Mouse (Mus musculus): ENCODE results near the gene Slc6a20b. TPM values are rescaled to one million over a fixed set of nuclear protein-coding genes. Genes with fewer than 3 reads are reported as not detected.
"Not testable (repeated sequence)": the region's sequence is repeated elsewhere in the genome, so short reads cannot be mapped to it uniquely, and the experiment has no call there.

Gene Slc6a20b
- polyA plus RNA-seq (2014; fragmentation: Nextera tagmentation; extraction: Ambion mirVana), result 0.32 and 0.41 TPM in 2 replicates

- WGBS, result 86% methylated on average over 6 of the region's 6 CpGs
- Histone ChIP-seq H3K9ac (ENCODE audit: low read depth, low read length) (no peak within 1 kb of the TSS), H3K27me3 (ENCODE audit: control insufficient read depth, insufficient read depth, low read length) (no peaks in the 10 kb centered on the region), H3K4me3 (ENCODE audit: low read length) (no peak within 1 kb of the TSS), H3K4me2 (replicated peaks; ENCODE audit: low read depth, low read length) (no peak within 1 kb of the TSS), H3K9me3 (ENCODE audit: control insufficient read depth, low read length) (no peaks in the 10 kb centered on the region), H3K27ac (ENCODE audit: low read depth, low read length) (no peak within 1 kb of the TSS), H3K36me3 (ENCODE audit: control insufficient read depth, insufficient read depth, low read length) (no peaks in the 10 kb centered on the region), H3K4me1 (ENCODE audit: control insufficient read depth, insufficient read depth, low read length) (no peaks in the 10 kb centered on the region)
- no peak for ATAC-seq (ENCODE audit: low FRiP score, low TSS enrichment)
These were observed at the start of gene Slc6a20b for GRCm38 (mm10) chr9:123632281-123632680. Gene Slc6a20b, minus strand, starts transcription at chr9:123632565.

DNA sequence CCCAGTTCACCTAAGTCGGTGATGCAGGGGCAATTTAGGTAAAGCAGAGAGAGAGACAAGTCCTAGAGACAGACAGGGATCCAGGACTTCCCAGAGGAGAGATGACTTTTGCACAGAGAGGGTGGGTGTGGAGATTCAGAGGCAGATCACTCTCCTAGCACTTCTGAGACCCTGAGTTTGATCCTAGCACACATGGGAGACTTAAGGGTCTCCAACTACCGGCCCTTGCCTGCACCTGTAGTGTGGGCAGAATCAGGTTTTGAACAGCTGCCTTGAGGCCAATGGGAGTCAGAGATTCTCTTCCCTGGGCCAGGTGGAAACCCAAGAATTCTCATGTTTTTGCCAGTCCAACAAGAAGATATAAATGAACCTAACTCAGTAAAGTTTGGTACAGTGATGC, 46.8 kb upstream of the Slc6a20b start:
- Histone ChIP-seq H3K4me2 (replicated peaks; ENCODE audit: low read depth, low read length) (peak overlapping the region; percentile 77), H3K9me3 (ENCODE audit: control insufficient read depth, low read length) (no peaks in the 10 kb centered on the region), H3K9ac (ENCODE audit: low read depth, low read length) (no peak overlapping the region), H3K4me3 (ENCODE audit: low read length) (peak overlapping the region; percentile 43; the same call in 1 of the 2 replicates), H3K4me1 (ENCODE audit: control insufficient read depth, insufficient read depth, low read length) (peaks cover 8% of the 10 kb centered on the region; the same call in 1 of the 2 replicates), H3K36me3 (ENCODE audit: control insufficient read depth, insufficient read depth, low read length) (no peaks in the 10 kb centered on the region), H3K27me3 (ENCODE audit: control insufficient read depth, insufficient read depth, low read length) (peaks cover 36% of the 10 kb centered on the region), H3K27ac (ENCODE audit: low read depth, low read length) (no peak overlapping the region)
- ATAC-seq (ENCODE audit: low FRiP score, low TSS enrichment), result no peak
- WGBS, result 32% methylated on average over 2 of the region's 2 CpGs

- peak; percentile 84 for ATAC-seq (ENCODE audit: low FRiP score, low TSS enrichment)
- peaks cover 36% of the 10 kb centered on the region for H3K27me3 ChIP-seq (ENCODE audit: control insufficient read depth, insufficient read depth, low read length)
- peaks cover 8% of the 10 kb centered on the region; the same call in 1 of the 2 replicates for H3K4me1 ChIP-seq (ENCODE audit: control insufficient read depth, insufficient read depth, low read length)
- H3K27ac ChIP-seq (ENCODE audit: low read depth, low read length), result no peak within 1 kb of the TSS
- H3K9me3 ChIP-seq (ENCODE audit: control insufficient read depth, low read length), result no peaks in the 10 kb centered on the region
- peak within 1 kb of the TSS; percentile 77 for H3K4me2 ChIP-seq (replicated peaks; ENCODE audit: low read depth, low read length)
- WGBS, result 2% methylated on average over 69 of the region's 73 CpGs
- H3K4me3 ChIP-seq (ENCODE audit: low read length), result peak within 1 kb of the TSS; percentile 43
- peak within 1 kb of the TSS; percentile 29; the same call in 1 of the 2 replicates for H3K9ac ChIP-seq (ENCODE audit: low read depth, low read length)
- no peaks in the 10 kb centered on the region for H3K36me3 ChIP-seq (ENCODE audit: control insufficient read depth, insufficient read depth, low read length)
These were observed 46.2 kb upstream of the Slc6a20b start, which contains the start of the genes Ccr9 and Slc6a20a for GRCm38 (mm10) chr9:123678327-123679105. Gene Ccr9, plus strand, starts transcription at chr9:123678439. Gene Slc6a20a, minus strand, starts transcription at chr9:123678885.

DNA sequence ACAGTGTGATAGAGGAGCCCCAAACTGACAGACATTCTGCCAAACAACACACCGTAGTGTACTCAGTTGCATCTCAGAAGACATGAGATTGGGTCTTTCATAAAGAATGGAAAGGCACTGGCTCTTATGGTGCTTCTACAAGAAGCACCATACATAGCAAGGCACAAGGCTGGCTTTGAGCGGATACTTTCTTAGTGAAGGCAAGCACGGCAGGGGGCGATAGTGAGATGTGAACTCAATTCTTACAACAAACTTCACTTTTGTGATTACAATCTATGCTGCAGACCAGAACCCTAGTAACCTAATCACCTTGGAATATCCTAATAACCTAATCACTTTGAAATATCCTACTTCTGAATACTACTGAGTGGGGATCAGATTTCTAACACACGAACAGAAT, 33.3 kb upstream of the Slc6a20b start:
- ATAC-seq (ENCODE audit: low FRiP score, low TSS enrichment), result no peak
- H3K36me3 ChIP-seq (ENCODE audit: control insufficient read depth, insufficient read depth, low read length), result no peaks in the 10 kb centered on the region
- WGBS, result 55% methylated on average over 5 of the region's 5 CpGs
- H3K4me2 ChIP-seq (replicated peaks; ENCODE audit: low read depth, low read length), result no peak overlapping the region
- H3K27ac ChIP-seq (ENCODE audit: low read depth, low read length), result no peak overlapping the region
- no peak overlapping the region for H3K4me3 ChIP-seq (ENCODE audit: low read length)
- H3K9me3 ChIP-seq (ENCODE audit: control insufficient read depth, low read length), result no peaks in the 10 kb centered on the region
- H3K9ac ChIP-seq (ENCODE audit: low read depth, low read length), result no peak overlapping the region
- no peaks in the 10 kb centered on the region for H3K4me1 ChIP-seq (ENCODE audit: control insufficient read depth, insufficient read depth, low read length)
- H3K27me3 ChIP-seq (ENCODE audit: control insufficient read depth, insufficient read depth, low read length), result no peaks in the 10 kb centered on the region

- not testable (repeated sequence) for H3K27me3 ChIP-seq (ENCODE audit: control insufficient read depth, insufficient read depth, low read length)
- WGBS, result 85% methylated on average over 16 of the region's 18 CpGs
These were observed 27.8 kb upstream of the Slc6a20b start for GRCm38 (mm10) chr9:123659986-123660676.

GRCm38 (mm10) chr9:123658981-123659380, 26.6 kb upstream of the Slc6a20b start:
- ATAC-seq (ENCODE audit: low FRiP score, low TSS enrichment), result no peak
- H3K36me3 ChIP-seq (ENCODE audit: control insufficient read depth, insufficient read depth, low read length), result no peaks in the 10 kb centered on the region
- H3K27ac ChIP-seq (ENCODE audit: low read depth, low read length), result no peak overlapping the region
- H3K27me3 ChIP-seq (ENCODE audit: control insufficient read depth, insufficient read depth, low read length), result no peaks in the 10 kb centered on the region
- H3K9me3 ChIP-seq (ENCODE audit: control insufficient read depth, low read length), result no peaks in the 10 kb centered on the region
- H3K4me2 ChIP-seq (replicated peaks; ENCODE audit: low read depth, low read length), result no peak overlapping the region
- no peaks in the 10 kb centered on the region for H3K4me1 ChIP-seq (ENCODE audit: control insufficient read depth, insufficient read depth, low read length)
- no peak overlapping the region for H3K9ac ChIP-seq (ENCODE audit: low read depth, low read length)
- H3K4me3 ChIP-seq (ENCODE audit: low read length), result no peak overlapping the region

More at GRCm38 (mm10) chr9:123659986-123660676, 27.8 kb upstream of the Slc6a20b start:
- H3K9ac ChIP-seq (ENCODE audit: low read depth, low read length); ATAC-seq (ENCODE audit: low FRiP score, low TSS enrichment); H3K27ac ChIP-seq (ENCODE audit: low read depth, low read length); H3K4me3 ChIP-seq (ENCODE audit: low read length); H3K36me3 ChIP-seq (ENCODE audit: control insufficient read depth, insufficient read depth, low read length); H3K9me3 ChIP-seq (ENCODE audit: control insufficient read depth, low read length); H3K4me1 ChIP-seq (ENCODE audit: control insufficient read depth, insufficient read depth, low read length); H3K4me2 ChIP-seq (replicated peaks; ENCODE audit: low read depth, low read length): not testable (repeated sequence)

GRCm38 (mm10) chr9:123657457-123657856, 25.1 kb upstream of the Slc6a20b start:
- no peak for ATAC-seq (ENCODE audit: low FRiP score, low TSS enrichment)
- Histone ChIP-seq H3K4me2 (replicated peaks; ENCODE audit: low read depth, low read length) (no peak overlapping the region), H3K36me3 (ENCODE audit: control insufficient read depth, insufficient read depth, low read length) (no peaks in the 10 kb centered on the region), H3K9me3 (ENCODE audit: control insufficient read depth, low read length) (no peaks in the 10 kb centered on the region), H3K27me3 (ENCODE audit: control insufficient read depth, insufficient read depth, low read length) (no peaks in the 10 kb centered on the region), H3K4me1 (ENCODE audit: control insufficient read depth, insufficient read depth, low read length) (no peaks in the 10 kb centered on the region), H3K4me3 (ENCODE audit: low read length) (no peak overlapping the region), H3K27ac (ENCODE audit: low read depth, low read length) (no peak overlapping the region), H3K9ac (ENCODE audit: low read depth, low read length) (no peak overlapping the region)
- WGBS, result 83% methylated on average over 3 of the region's 3 CpGs

- ATAC-seq (ENCODE audit: low FRiP score, low TSS enrichment), result no peak
- H3K4me2 ChIP-seq (replicated peaks; ENCODE audit: low read depth, low read length), result no peak overlapping the region
- H3K4me3 ChIP-seq (ENCODE audit: low read length), result no peak overlapping the region
- H3K36me3 ChIP-seq (ENCODE audit: control insufficient read depth, insufficient read depth, low read length), result no peaks in the 10 kb centered on the region
- no peaks in the 10 kb centered on the region for H3K27me3 ChIP-seq (ENCODE audit: control insufficient read depth, insufficient read depth, low read length)
- H3K27ac ChIP-seq (ENCODE audit: low read depth, low read length), result no peak overlapping the region
- no peaks in the 10 kb centered on the region for H3K4me1 ChIP-seq (ENCODE audit: control insufficient read depth, insufficient read depth, low read length)
- H3K9me3 ChIP-seq (ENCODE audit: control insufficient read depth, low read length), result no peaks in the 10 kb centered on the region
- H3K9ac ChIP-seq (ENCODE audit: low read depth, low read length), result no peak overlapping the region
- 53% methylated on average over 4 of the region's 4 CpGs for WGBS
These were observed 19.0 kb upstream of the Slc6a20b start for GRCm38 (mm10) chr9:123651369-123651768.

Data from kidney, embryonic 14.5 days (tissue).